Mouse (Mus musculus) adrenal gland, adult 2 months (tissue): ENCODE data around the gene Hdac9. TPM values are rescaled to one million over a fixed set of nuclear protein-coding genes. Genes with fewer than 3 reads are reported as not detected.
"Not testable (repeated sequence)": the region's sequence is repeated elsewhere in the genome, so short reads cannot be mapped to it uniquely, and the experiment has no call there.

Source experiments
- DNase-seq: peaks from one replicate; pipeline ENCODE4 v3.0.0; 2021
- polyA plus RNA-seq: library from polyadenylated mRNA; depleted of rRNA; stranded (reverse); fragments of >200 nt; gene quantifications from 2 replicates; pipeline ENCODE4 v1.2.3, GENCODE M21; 2012; rRNA removed
- total RNA-seq, 2 experiments: library from RNA; stranded (reverse); gene quantifications; 2 replicates each; pipeline ENCODE4 v1.2.3; 2021

The Hdac9 gene
- total and polyA plus RNA-seq, 3 experiments: 0.15 to 1.6 (median 0.95) TPM

GRCm38 (mm10) chr12:34087292-34087942 is 829.5 kb downstream of the Hdac9 start:
- DNase-seq: no peak

DNA sequence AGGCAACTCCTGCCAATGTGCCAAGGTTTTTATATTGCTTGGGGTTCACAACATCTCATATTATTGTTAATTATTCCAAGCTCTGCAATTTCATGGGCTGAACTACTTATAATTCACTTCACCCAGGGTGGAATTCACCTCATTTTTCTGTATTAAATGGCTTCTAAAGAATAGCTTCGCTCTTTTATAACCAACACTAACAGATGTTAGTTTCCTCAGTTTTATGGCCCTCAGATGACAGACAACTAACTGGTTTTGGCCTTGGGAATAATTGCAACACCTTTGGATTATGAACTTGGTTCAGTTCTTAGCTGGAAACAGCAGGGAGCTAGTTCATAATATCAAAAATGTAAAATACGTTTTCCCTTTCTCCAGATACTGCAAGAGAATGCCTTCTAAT is 839.9 kb downstream of the Hdac9 start:
- no peak for DNase-seq

DNA sequence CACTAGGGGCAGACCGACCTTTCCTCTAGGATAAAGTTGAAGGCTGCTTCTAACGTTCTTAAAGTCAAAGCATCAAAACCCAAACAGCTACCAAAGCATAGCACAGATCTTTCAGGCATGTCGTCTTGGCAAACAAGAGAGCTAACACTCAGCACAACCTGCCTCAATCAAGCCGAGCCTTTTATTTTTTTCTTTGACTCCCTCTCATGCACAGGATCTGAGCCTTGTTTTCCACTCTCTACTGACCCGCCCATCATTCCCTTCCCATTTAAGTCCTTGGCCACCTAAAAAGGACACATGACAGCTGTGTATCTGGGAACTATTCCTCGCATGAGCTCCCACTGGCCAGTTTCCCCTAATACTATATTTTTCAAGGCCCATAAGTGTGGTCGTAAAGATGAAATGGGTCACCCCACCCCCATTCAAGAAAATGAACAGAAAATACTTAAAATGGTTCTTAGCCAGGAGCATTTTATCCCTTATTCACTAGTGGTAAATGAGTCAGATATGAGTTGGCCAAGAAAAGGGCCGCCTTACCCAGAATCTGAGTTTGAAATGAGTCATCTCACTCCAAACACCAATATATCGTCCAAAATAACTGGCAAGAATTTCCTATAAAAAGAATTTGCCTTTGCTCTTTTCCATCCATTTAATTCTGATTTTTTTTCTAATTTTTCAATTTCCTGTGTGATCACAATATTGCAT is 840.9 kb downstream of the Hdac9 start:
- DNase-seq: peak; percentile 50

GRCm38 (mm10) chr12:34052508-34052907 is 864.4 kb downstream of the Hdac9 start:
- no peak for DNase-seq

- DNase-seq: no peak
Measured at GRCm38 (mm10) chr12:34052036-34052435, 864.9 kb downstream of the Hdac9 start.

GRCm38 (mm10) chr12:34051112-34051511 is 865.8 kb downstream of the Hdac9 start:
- no peak for DNase-seq

- DNase-seq: peak; percentile 58
Measured at GRCm38 (mm10) chr12:34040949-34041348, 875.9 kb downstream of the Hdac9 start.

DNA sequence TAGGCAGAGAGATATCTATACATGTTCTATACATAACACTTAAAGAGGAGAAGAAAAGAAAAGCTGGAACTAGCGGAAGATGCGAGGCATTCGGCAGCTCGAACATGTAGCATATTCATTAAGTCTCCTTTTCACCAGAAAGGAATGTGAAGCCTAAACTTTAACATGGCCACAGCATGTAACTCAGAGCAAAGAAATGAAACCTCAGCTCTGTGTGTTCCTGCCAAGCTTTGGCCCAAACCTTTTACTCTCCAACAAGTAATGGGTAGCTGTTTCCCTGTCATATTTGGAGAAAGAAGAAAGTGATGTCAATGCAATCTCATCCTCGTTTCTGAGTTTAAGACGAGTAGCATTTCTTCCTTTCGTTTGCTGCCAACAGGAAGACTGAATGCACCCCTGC is 876.8 kb downstream of the Hdac9 start:
- no peak for DNase-seq

GRCm38 (mm10) chr12:34009796-34010195 is 907.1 kb downstream of the Hdac9 start:
- DNase-seq: not testable (repeated sequence)

Other genes with a start within 250 kb of the Hdac9 start
- not detected for gene Prps1l1, start 67.7 kb upstream of the Hdac9 start, total RNA-seq
- not detected in 2 replicates for gene Prps1l1, start 67.7 kb upstream of the Hdac9 start, polyA plus RNA-seq
- 10 to 100 TPM; 37.3 to 37.4 TPM for gene Snx13, start 130.1 kb upstream of the Hdac9 start, total RNA-seq
- 5.9 and 10.2 TPM in 2 replicates for gene Snx13, start 130.1 kb upstream of the Hdac9 start, polyA plus RNA-seq